Mouse (Mus musculus): ENCODE data around the gene BC004004. TPM values are rescaled to one million over a fixed set of nuclear protein-coding genes. Genes with fewer than 3 reads are reported as not detected.
A peak's percentile ranks its signal among the peaks of the same experiment; 100 is the strongest.

The BC004004 gene
- polyA plus RNA-seq, 1 experiment from 2014 or later, result 79.4 TPM

DNA sequence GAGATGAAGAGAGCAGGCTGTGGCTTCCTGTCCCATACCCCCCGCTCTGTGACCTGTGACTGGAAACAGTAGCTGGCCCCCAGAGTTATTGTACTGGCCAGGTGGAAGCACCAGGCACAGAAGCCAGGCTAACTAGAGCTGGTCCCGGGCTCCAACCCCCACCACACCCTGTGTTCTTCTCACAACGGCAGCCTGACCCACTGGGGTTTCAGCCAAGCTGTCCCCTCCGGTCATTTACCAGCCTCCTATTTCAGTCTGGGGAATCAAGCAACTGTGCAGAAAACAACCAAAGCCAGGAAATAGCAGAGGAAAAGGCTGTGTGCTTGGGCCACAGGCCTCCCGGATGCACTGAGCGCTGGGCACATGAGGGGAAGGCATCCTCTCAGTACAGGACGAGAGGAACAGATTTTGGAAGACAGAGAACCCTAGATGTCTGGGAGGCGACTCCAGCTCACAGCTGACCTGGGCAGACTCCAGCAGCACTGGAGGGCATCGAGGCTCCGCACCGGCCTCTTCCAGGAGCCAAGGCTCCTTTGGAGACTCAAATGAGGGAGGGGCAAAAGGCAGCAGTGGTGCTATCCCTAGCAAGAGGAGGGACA lies 70.7 kb downstream of the BC004004 start:
- ATAC-seq (ENCODE audit: low FRiP score) (no peak), DNase-seq (ENCODE audit: low spot score) (no peak)
- Histone ChIP-seq H3K36me3 (ENCODE audit: control insufficient read depth, insufficient read depth, low read length) (0 out of 2 replicates have a peak, but pooled peaks cover 13% of the 10 kb centered on the region), H3K4me1 (replicated peaks; ENCODE audit: control insufficient read depth, insufficient read depth, low read length) (peaks cover 5% of the 10 kb centered on the region; the same call in 1 of the 2 replicates), H3K9ac (ENCODE audit: low read depth, low read length) (no peak overlapping the region), H3K4me3 (ENCODE audit: low read depth, low read length) (no peak overlapping the region), H3K4me2 (replicated peaks; ENCODE audit: low read depth, low read length) (no peak overlapping the region), H3K27me3 (ENCODE audit: control insufficient read depth, insufficient read depth, low read length) (no peaks in the 10 kb centered on the region), H3K9me3 (ENCODE audit: control insufficient read depth, low read length) (no peaks in the 10 kb centered on the region), H3K27ac (ENCODE audit: low read depth, low read length) (no peak overlapping the region)
- WGBS, result 84% methylated on average over 11 of the region's 11 CpGs

DNA sequence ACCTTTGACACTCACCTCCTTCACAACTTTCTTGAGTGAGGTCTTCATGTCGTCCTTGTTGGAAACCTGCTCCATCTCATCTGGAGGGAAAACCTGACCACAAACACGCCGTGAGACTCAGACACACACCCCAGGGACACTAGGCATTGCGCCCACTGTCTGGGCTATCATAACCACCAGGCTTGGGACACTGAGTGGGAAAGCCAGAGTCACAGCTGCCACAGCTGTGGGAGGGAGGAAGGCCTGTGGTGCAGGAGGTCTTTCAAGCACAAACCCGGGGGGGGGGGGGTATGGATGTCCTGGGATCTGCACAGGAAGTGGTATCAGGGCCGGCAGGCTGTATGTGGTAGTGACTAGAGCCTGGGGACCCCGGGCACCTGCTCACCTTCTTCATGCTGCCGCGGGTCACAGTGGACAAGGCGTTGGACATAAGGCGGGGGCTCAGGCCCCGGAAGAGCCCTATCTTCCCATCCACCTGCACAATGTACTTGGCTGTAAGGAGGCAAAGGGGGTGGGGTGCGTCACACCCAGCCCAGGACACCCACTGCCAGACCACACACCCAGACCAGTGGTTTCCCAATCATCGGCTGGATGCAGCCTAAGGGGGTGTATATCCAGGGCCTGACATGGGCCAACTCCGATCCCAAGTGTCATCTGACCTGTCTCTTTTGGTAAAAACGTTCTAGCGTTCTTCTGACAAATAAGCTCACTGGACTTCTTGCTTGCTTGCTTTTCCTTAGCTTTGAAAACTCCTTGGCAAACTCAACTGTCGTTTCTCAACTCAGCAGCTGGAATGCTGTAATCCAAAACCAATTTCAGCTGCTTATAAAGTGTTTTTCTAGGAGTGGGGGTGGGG lies 72.0 kb downstream of the BC004004 start:
- Histone ChIP-seq H3K27me3 (ENCODE audit: control insufficient read depth, insufficient read depth, low read length) (no peaks in the 10 kb centered on the region), H3K9ac (ENCODE audit: low read depth, low read length) (no peak overlapping the region), H3K27ac (ENCODE audit: low read depth, low read length) (no peak overlapping the region), H3K4me2 (replicated peaks; ENCODE audit: low read depth, low read length) (no peak overlapping the region), H3K4me1 (replicated peaks; ENCODE audit: control insufficient read depth, insufficient read depth, low read length) (peaks cover 5% of the 10 kb centered on the region), H3K36me3 (ENCODE audit: control insufficient read depth, insufficient read depth, low read length) (0 out of 2 replicates have a peak, but pooled peaks cover 13% of the 10 kb centered on the region), H3K4me3 (ENCODE audit: low read depth, low read length) (no peak overlapping the region), H3K9me3 (ENCODE audit: control insufficient read depth, low read length) (no peaks in the 10 kb centered on the region)
- WGBS, result 90% methylated on average over 18 of the region's 18 CpGs
- DNase-seq (ENCODE audit: low spot score) (no peak), ATAC-seq (ENCODE audit: low FRiP score) (no peak)

DNA sequence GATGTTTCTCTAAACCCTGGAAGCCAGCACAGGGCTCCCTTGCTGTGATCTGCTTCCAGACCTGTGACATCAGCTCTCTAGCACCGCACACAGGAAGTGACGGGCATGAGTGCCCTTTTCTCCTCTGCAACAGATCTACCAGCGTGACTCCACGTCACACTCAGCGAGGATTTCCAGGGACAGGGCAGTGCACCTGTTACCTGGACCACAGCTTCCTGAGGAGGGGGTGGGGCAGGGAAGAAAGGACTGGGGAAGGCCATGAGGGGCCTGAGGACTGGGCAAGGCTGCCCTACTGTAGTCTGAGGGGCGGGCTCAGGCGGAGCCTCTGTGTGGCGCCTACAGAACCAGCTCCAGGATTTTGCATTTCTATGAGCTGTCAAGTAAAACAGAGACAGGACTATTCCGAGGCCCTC lies 73.0 kb downstream of the BC004004 start:
- peaks cover 8% of the 10 kb centered on the region for H3K4me1 ChIP-seq (replicated peaks; ENCODE audit: control insufficient read depth, insufficient read depth, low read length)
- H3K4me2 ChIP-seq (replicated peaks; ENCODE audit: low read depth, low read length), result no peak overlapping the region
- DNase-seq (ENCODE audit: low spot score) (peak; percentile 39), ATAC-seq (ENCODE audit: low FRiP score) (peak; percentile 63)
- H3K9me3 ChIP-seq (ENCODE audit: control insufficient read depth, low read length), result no peaks in the 10 kb centered on the region
- 25% methylated on average over 9 of the region's 9 CpGs for WGBS
- no peaks in the 10 kb centered on the region for H3K27me3 ChIP-seq (ENCODE audit: control insufficient read depth, insufficient read depth, low read length)
- H3K9ac ChIP-seq (ENCODE audit: low read depth, low read length), result peak overlapping the region; percentile 47; the same call in 1 of the 2 replicates
- H3K36me3 ChIP-seq (ENCODE audit: control insufficient read depth, insufficient read depth, low read length), result 0 out of 2 replicates have a peak, but pooled peaks cover 11% of the 10 kb centered on the region
- H3K27ac ChIP-seq (ENCODE audit: low read depth, low read length), result peak overlapping the region; percentile 70
- H3K4me3 ChIP-seq (ENCODE audit: low read depth, low read length), result no peak overlapping the region

DNA sequence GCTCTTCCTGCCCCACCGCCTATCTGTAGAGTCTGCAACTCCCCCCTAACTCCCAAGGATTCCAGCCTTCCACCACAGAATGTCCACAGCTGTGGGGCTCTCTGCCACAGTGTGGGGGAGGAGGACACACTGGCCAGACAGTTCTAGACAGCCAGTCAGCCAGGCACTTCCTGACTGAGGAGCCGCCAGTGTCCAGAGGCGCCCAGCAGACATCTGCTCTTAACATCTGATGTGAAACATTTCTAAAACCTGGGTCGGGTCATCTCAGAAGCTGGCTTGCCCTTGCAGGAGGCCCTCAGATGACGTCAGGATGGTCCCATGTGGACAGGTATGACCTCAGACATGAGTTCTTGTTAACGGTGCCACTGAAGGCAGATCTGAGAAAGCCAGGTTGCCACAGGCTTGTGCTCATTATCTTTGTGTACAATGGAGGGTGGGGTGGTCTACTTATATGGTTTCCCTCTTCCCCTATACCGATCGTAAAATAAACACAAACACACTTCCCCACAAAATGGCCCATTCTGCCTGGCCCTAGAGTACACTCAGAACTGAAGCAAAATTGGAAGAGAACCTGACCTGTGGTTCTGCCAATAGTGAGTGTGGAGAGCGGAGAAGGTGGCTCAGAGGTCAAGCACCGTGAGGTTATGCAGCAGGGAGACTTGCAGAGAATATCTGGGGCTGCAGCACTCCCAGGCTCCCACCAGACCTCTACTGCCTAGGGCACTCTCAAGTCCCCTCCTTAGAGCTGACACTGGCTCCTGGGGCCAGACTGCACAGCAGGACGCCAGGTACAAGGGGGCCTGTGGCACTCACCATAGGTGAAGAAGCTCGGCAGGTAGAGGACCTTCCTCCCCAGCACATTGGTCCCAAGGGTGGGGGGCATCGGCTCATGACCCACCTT lies 73.7 kb downstream of the BC004004 start:
- Histone ChIP-seq H3K4me3 (ENCODE audit: low read depth, low read length) (no peak overlapping the region), H3K4me2 (replicated peaks; ENCODE audit: low read depth, low read length) (no peak overlapping the region), H3K9me3 (ENCODE audit: control insufficient read depth, low read length) (no peaks in the 10 kb centered on the region), H3K9ac (ENCODE audit: low read depth, low read length) (no peak overlapping the region; the same call in 1 of the 2 replicates), H3K27me3 (ENCODE audit: control insufficient read depth, insufficient read depth, low read length) (no peaks in the 10 kb centered on the region), H3K27ac (ENCODE audit: low read depth, low read length) (0 out of 2 replicates have a peak overlapping the region, but pooled peaks have one; percentile 70), H3K4me1 (replicated peaks; ENCODE audit: control insufficient read depth, insufficient read depth, low read length) (peaks cover 8% of the 10 kb centered on the region), H3K36me3 (ENCODE audit: control insufficient read depth, insufficient read depth, low read length) (0 out of 2 replicates have a peak, but pooled peaks cover 9% of the 10 kb centered on the region)
- 0 out of 2 replicates have a peak, but pooled peaks have one; percentile 25 for ATAC-seq (ENCODE audit: low FRiP score)
- peak; percentile 24 for DNase-seq (ENCODE audit: low spot score)
- WGBS, result 49% methylated on average over 13 of the region's 13 CpGs

DNA sequence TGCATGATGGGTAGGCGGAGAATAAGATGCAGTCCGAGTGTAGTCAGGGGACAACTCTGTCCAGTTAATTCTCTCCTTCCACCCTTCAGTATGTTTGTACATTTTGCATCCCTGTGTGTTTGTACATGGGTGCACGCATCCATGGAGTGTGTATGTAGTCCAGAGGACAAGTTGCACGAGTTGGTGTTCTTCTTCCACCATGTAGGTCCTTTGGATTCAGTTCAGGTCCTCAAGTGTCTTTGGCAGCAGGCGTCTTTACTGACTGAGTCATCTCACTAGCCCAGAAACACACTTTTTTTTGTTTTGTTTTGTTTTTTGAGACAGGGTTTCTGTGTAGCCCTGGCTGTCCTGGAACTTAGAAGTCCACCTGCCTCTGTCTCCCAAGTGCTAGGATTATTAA lies 74.7 kb downstream of the BC004004 start:
- Histone ChIP-seq H3K36me3 (ENCODE audit: control insufficient read depth, insufficient read depth, low read length) (0 out of 2 replicates have a peak, but pooled peaks cover 6% of the 10 kb centered on the region), H3K4me3 (ENCODE audit: low read depth, low read length) (no peak overlapping the region), H3K27ac (ENCODE audit: low read depth, low read length) (no peak overlapping the region), H3K4me1 (replicated peaks; ENCODE audit: control insufficient read depth, insufficient read depth, low read length) (peaks cover 12% of the 10 kb centered on the region), H3K27me3 (ENCODE audit: control insufficient read depth, insufficient read depth, low read length) (no peaks in the 10 kb centered on the region), H3K4me2 (replicated peaks; ENCODE audit: low read depth, low read length) (no peak overlapping the region), H3K9ac (ENCODE audit: low read depth, low read length) (no peak overlapping the region), H3K9me3 (ENCODE audit: control insufficient read depth, low read length) (no peaks in the 10 kb centered on the region)
- ATAC-seq (ENCODE audit: low FRiP score) (no peak), DNase-seq (ENCODE audit: low spot score) (no peak)
- 88% methylated on average over 5 of the region's 5 CpGs for WGBS

DNA sequence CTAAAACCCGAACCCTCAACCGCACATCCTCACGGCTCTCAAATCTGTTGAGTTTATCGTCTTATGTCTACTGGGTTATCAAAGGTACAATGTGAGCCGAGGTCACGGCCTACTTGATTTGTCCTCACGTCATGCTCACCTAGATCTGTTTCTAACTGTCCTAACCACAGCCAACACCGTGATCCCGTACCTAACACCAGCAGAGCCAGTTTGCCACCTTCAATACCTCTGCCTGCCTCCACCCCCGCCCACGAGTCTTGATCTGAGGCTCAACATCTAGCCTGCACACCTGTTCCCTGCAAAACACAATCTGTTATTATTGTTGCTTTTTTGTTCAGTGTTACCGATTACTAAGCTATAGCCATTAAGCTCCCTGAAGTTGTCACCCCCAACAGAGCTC lies 76.7 kb downstream of the BC004004 start:
- no peak overlapping the region for H3K4me2 ChIP-seq (replicated peaks; ENCODE audit: low read depth, low read length)
- ATAC-seq (ENCODE audit: low FRiP score) (no peak), DNase-seq (ENCODE audit: low spot score) (no peak)
- no peak overlapping the region for H3K27ac ChIP-seq (ENCODE audit: low read depth, low read length)
- 94% methylated on average over 12 of the region's 12 CpGs for WGBS
- H3K9me3 ChIP-seq (ENCODE audit: control insufficient read depth, low read length), result no peaks in the 10 kb centered on the region
- no peaks in the 10 kb centered on the region for H3K27me3 ChIP-seq (ENCODE audit: control insufficient read depth, insufficient read depth, low read length)
- 0 out of 2 replicates have a peak, but pooled peaks cover 5% of the 10 kb centered on the region for H3K36me3 ChIP-seq (ENCODE audit: control insufficient read depth, insufficient read depth, low read length)
- H3K4me1 ChIP-seq (replicated peaks; ENCODE audit: control insufficient read depth, insufficient read depth, low read length), result peaks cover 12% of the 10 kb centered on the region
- no peak overlapping the region for H3K4me3 ChIP-seq (ENCODE audit: low read depth, low read length)
- no peak overlapping the region for H3K9ac ChIP-seq (ENCODE audit: low read depth, low read length)

DNA sequence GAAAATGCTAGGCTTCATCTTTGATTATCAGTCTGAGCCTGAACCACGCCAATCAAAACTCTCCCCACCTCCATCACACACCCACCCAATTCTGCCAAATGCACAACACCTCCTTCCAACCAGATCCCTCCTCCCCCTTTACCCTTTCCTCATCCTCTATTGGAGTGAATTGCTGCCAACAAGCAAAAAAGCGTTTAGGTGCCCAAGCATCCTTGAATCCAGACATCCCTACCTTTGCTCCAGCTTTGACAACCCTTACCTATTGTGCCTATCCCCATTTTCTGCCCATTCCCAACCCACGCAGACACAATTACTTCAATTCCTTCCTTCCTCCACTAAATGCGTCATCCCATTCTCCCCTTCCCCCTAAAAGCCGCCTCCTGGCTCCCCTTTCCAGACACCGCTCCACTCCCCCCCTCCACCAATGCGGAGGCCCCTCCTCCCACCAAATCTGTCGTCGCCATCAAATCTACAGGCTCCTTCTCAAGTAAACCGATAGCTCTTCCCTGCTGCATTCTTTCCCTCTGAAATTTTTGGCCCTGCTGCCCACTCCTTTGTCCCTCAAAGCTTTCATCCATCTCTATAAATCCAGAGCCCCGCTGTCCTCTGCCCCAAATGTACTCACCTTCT lies 78.0 kb downstream of the BC004004 start:
- 5% methylated on average over 11 of the region's 11 CpGs for WGBS
- Histone ChIP-seq H3K27me3 (ENCODE audit: control insufficient read depth, insufficient read depth, low read length) (no peaks in the 10 kb centered on the region), H3K4me1 (replicated peaks; ENCODE audit: control insufficient read depth, insufficient read depth, low read length) (peaks cover 10% of the 10 kb centered on the region), H3K36me3 (ENCODE audit: control insufficient read depth, insufficient read depth, low read length) (0 out of 2 replicates have a peak, but pooled peaks cover 5% of the 10 kb centered on the region), H3K27ac (ENCODE audit: low read depth, low read length) (peak overlapping the region; percentile 79), H3K9me3 (ENCODE audit: control insufficient read depth, low read length) (no peaks in the 10 kb centered on the region), H3K4me3 (ENCODE audit: low read depth, low read length) (peak overlapping the region; percentile 97), H3K9ac (ENCODE audit: low read depth, low read length) (peak overlapping the region; percentile 94), H3K4me2 (replicated peaks; ENCODE audit: low read depth, low read length) (peak overlapping the region; percentile 54)
- ATAC-seq (ENCODE audit: low FRiP score) (no peak), DNase-seq (ENCODE audit: low spot score) (peak; percentile 26)
